Mouse (Mus musculus) embryo, embryonic 11.5 days (tissue): ENCODE results near the gene Fzr1.
A peak's percentile ranks its signal among the peaks of the same experiment; 100 is the strongest.

Experiments used
- DNase-seq: peaks from one replicate; pipeline ENCODE4 v3.0.0-alpha.2; 2012; ENCODE audit warnings: low read depth, low spot score

Fzr1 gene

GRCm38 (mm10) chr10:81383802-81384604 is 5.7 kb upstream of the Fzr1 start, which contains the start of the genes Dohh and Gm48551:
Dohh (plus strand) TSS chr10:81384428.
Gm48551 (plus strand) TSS chr10:81384466.
- DNase-seq = peak; percentile 98

- no peak for DNase-seq
Observed at GRCm38 (mm10) chr10:81382039-81382438, 3.7 kb upstream of the Fzr1 start.

GRCm38 (mm10) chr10:81379809-81380378 is 1.6 kb upstream of the Fzr1 start:
- DNase-seq = no peak

GRCm38 (mm10) chr10:81379183-81379553 is 852 bp upstream of the Fzr1 start:
- DNase-seq = no peak

- DNase-seq = peak; percentile 100
Observed at GRCm38 (mm10) chr10:81378553-81379182, 352 bp upstream of the Fzr1 start.

- no peak for DNase-seq
Observed at GRCm38 (mm10) chr10:81377362-81377664, 1.0 kb downstream of the Fzr1 start.

- no peak for DNase-seq
Observed at GRCm38 (mm10) chr10:81376561-81377361, 1.6 kb downstream of the Fzr1 start.

- no peak for DNase-seq
Observed at GRCm38 (mm10) chr10:81375322-81375721, 3.0 kb downstream of the Fzr1 start.

- DNase-seq = no peak
Observed at GRCm38 (mm10) chr10:81367207-81367495, 11.2 kb downstream of the Fzr1 start.

GRCm38 (mm10) chr10:81366477-81367206 is 11.7 kb downstream of the Fzr1 start:
- DNase-seq = no peak

- DNase-seq = no peak
Observed at GRCm38 (mm10) chr10:81365672-81366476, 12.4 kb downstream of the Fzr1 start, which contains the start of gene 4930404N11Rik. 4930404N11Rik (minus strand) TSS chr10:81365816.

GRCm38 (mm10) chr10:81365073-81365472 is 13.2 kb downstream of the Fzr1 start:
- DNase-seq = no peak

GRCm38 (mm10) chr10:81364666-81365065 is 13.7 kb downstream of the Fzr1 start:
- no peak for DNase-seq

GRCm38 (mm10) chr10:81363436-81364346 is 14.6 kb downstream of the Fzr1 start:
- no peak for DNase-seq

- no peak for DNase-seq
Observed at GRCm38 (mm10) chr10:81362336-81362949, 15.9 kb downstream of the Fzr1 start.

GRCm38 (mm10) chr10:81360721-81361120 is 17.6 kb downstream of the Fzr1 start:
- DNase-seq = no peak

GRCm38 (mm10) chr10:81358841-81359240 is 19.5 kb downstream of the Fzr1 start:
- DNase-seq = no peak

- no peak for DNase-seq
Observed at GRCm38 (mm10) chr10:81358209-81358608, 20.1 kb downstream of the Fzr1 start.
